Mouse (Mus musculus) forebrain, embryonic 12.5 days (tissue): Measurements from ENCODE around the gene Sec31a. TPM values are rescaled to one million over a fixed set of nuclear protein-coding genes. Genes with fewer than 3 reads are reported as not detected.

ENCODE experiments used
- ATAC-seq: fragments of 200-750 bp; cut with Nextera tagmentation; 2 replicates; pipeline ENCODE4 v1.8.0; 2017; ENCODE audit warnings: moderate TSS enrichment; ENCODE audit not compliant: low FRiP score
- H3K27ac ChIP-seq: fragments of 300-500 bp; sonication (generic); 2 replicates; pipeline ENCODE4 v1.5.1; 2016; ENCODE audit warnings: mild to moderate bottlenecking
- H3K27me3 ChIP-seq: fragments of 300-500 bp; sonication (generic); 2 replicates; pipeline ENCODE4 v1.6.1; 2016; ENCODE audit warnings: mild to moderate bottlenecking
- H3K36me3 ChIP-seq: fragments of 300-500 bp; sonication (generic); replicated peaks from 2 replicates; pipeline ENCODE4 v1.6.1; 2016; ENCODE audit warnings: mild to moderate bottlenecking
- H3K4me1 ChIP-seq: fragments of 300-500 bp; sonication (generic); 2 replicates; pipeline ENCODE4 v1.6.1; 2016
- H3K4me2 ChIP-seq: fragments of 300-500 bp; sonication (generic); 2 replicates; pipeline ENCODE4 v1.6.1; 2016; ENCODE audit warnings: mild to moderate bottlenecking, moderate library complexity
- H3K4me3 ChIP-seq: fragments of 300-500 bp; sonication (generic); replicated peaks from 2 replicates; pipeline ENCODE4 v1.5.1; 2016; ENCODE audit warnings: mild to moderate bottlenecking
- H3K9ac ChIP-seq: fragments of 300-500 bp; sonication (generic); 2 replicates; pipeline ENCODE4 v1.6.1; 2016; ENCODE audit warnings: mild to moderate bottlenecking
- H3K9me3 ChIP-seq: fragments of 300-500 bp; sonication (generic); 2 replicates; pipeline ENCODE4 v1.6.1; 2016
- WGBS: fragments of 180-500 bp; shearing (Covaris S2); methylation state at CpG from one replicate; pipeline ENCODE4 v1.1.7; 2016; 5-methylcytosine and 5-hydroxymethylcytosine counted together
- polyA plus RNA-seq: library from polyadenylated mRNA; unstranded; fragments of >200 nt; fragmentation: Nextera tagmentation; extraction: Ambion mirVana; gene quantifications from 2 replicates; pipeline ENCODE4 v1.2.1, GENCODE M21; 2016

Sec31a gene
- polyA plus RNA-seq, 1 experiment from 2014 or later: 96.3 TPM

DNA sequence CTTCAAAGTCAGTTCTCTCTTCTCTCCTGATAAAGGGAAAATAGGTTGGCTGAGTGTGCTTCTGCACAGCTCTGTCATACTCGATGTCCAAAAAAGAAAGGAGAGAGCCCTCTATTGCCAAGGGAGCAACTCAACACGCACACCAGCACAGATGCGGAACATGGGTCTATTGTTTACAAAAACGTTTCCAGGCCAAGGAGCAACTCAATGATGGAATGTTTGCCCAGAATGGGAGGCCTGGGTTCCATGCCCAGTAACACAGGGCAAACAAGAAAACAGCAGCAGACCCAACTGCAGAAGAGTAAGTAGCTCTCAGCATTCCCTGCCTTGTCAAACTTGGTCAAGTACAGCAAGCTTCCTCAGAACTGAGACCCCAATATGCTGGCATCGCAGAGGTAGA lies 47.5 kb downstream of the Sec31a start:
- 87% methylated on average over 5 of the region's 5 CpGs for WGBS
- ATAC-seq: no peak
- peaks cover 72% of the 10 kb centered on the region for H3K36me3 ChIP-seq
- no peaks in the 10 kb centered on the region for H3K4me1 ChIP-seq
- H3K27ac ChIP-seq: no peak overlapping the region
- H3K27me3 ChIP-seq: no peaks in the 10 kb centered on the region
- no peak overlapping the region for H3K9ac ChIP-seq
- no peak overlapping the region for H3K4me3 ChIP-seq
- H3K9me3 ChIP-seq: no peaks in the 10 kb centered on the region
- no peak overlapping the region for H3K4me2 ChIP-seq

DNA sequence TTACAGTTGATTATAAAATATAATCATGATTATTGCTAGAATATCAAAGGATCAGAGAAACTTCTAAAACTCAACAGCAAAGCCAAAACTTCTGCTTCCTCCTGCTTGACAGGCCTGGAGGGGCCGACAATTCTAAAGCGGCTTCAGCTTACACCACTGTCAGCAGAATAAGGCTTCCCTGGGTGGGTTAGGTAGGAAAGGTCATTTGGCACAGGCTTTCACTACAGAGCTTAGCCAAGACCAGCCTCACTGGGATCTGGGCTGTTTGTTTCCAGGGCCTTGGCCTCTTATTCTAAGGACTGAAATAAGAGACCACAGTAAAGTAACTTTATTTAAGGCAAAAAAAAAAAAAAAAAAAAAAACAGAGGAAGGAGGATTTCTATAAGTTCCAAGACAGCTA lies 49.0 kb downstream of the Sec31a start:
- no peak overlapping the region for H3K27ac ChIP-seq
- no peaks in the 10 kb centered on the region for H3K9me3 ChIP-seq
- H3K27me3 ChIP-seq: no peaks in the 10 kb centered on the region
- H3K4me3 ChIP-seq: no peak overlapping the region
- 87% methylated on average over 2 of the region's 2 CpGs for WGBS
- no peak overlapping the region for H3K4me2 ChIP-seq
- H3K9ac ChIP-seq: no peak overlapping the region
- H3K36me3 ChIP-seq: peaks cover 75% of the 10 kb centered on the region
- H3K4me1 ChIP-seq: no peaks in the 10 kb centered on the region
- ATAC-seq: no peak

DNA sequence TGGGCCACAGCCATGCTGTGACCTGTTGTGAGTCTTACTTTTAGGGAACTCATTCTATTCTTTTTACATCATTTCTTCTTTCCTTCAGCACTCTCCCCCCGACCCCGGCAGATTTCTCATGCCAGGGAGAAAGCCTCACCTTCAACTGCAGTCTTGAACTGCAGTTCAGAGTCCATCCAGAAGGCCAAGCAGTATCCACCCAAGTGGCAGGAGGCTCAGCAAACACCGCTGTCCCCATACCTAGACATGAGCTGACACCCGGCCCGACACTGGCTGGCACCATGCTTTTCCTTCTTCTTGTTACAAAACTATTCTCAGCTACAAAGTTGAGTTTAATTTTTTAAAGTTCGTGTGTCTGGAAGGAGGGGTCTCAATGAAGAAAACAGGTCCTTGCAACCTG lies 55.7 kb downstream of the Sec31a start:
- no peak overlapping the region for H3K9ac ChIP-seq
- ATAC-seq: no peak
- no peaks in the 10 kb centered on the region for H3K9me3 ChIP-seq
- H3K4me2 ChIP-seq: no peak overlapping the region
- peaks cover 53% of the 10 kb centered on the region for H3K36me3 ChIP-seq
- no peak overlapping the region for H3K4me3 ChIP-seq
- WGBS: 91% methylated on average over 6 of the region's 6 CpGs
- peaks cover 6% of the 10 kb centered on the region for H3K4me1 ChIP-seq
- no peaks in the 10 kb centered on the region for H3K27me3 ChIP-seq
- no peak overlapping the region for H3K27ac ChIP-seq

DNA sequence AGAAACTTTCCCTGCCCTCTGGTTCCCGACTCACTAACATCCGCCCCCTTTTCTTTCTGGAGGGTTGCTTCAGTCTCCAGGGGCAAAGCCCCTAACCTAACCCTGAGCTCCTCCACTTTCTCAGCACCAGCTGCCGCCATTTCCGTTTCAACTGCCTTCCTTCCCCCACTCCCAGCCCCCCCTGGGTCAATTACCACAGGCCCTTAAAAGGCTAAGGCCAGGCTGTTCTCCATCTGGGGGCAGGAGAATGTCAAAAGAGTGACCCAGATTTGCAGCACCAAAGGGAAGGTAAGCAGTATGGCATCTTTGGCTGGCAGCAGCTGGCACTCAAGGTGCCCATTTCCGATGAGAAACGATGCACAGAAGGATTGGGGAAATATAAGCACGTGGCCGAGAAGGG lies 57.7 kb downstream of the Sec31a start:
- no peak overlapping the region for H3K4me3 ChIP-seq
- no peaks in the 10 kb centered on the region for H3K9me3 ChIP-seq
- H3K36me3 ChIP-seq: peaks cover 33% of the 10 kb centered on the region
- ATAC-seq: no peak
- no peak overlapping the region for H3K4me2 ChIP-seq
- H3K27me3 ChIP-seq: no peaks in the 10 kb centered on the region
- H3K27ac ChIP-seq: no peak overlapping the region
- WGBS: 65% methylated on average over 8 of the region's 8 CpGs
- H3K4me1 ChIP-seq: peaks cover 6% of the 10 kb centered on the region
- H3K9ac ChIP-seq: no peak overlapping the region

DNA sequence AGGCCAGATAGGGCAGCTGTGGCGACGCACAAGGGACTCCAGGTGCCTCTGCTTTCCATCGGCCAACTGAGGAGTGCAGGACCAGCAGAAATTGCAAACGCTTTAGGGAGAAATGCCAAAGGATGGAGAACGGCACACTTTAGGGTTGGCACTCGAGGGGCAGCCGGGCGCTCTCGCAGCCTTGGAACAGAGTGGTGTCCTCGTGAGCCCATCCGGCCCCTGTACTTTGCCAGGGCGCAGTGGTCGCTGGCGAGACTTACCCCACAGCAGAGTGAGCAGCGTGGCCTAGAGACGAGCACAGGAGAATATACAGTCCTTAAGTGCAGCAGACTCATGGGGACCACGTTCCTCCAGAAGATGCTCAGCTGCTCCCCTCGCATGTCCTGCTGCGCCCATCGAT lies 61.4 kb downstream of the Sec31a start:
- H3K9me3 ChIP-seq: no peaks in the 10 kb centered on the region
- H3K4me1 ChIP-seq: peaks cover 9% of the 10 kb centered on the region
- H3K27me3 ChIP-seq: no peaks in the 10 kb centered on the region; the same call in 1 of the 2 replicates
- H3K4me2 ChIP-seq: no peak overlapping the region
- H3K4me3 ChIP-seq: no peak overlapping the region
- H3K27ac ChIP-seq: no peak overlapping the region
- no peak for ATAC-seq
- no peaks in the 10 kb centered on the region for H3K36me3 ChIP-seq
- H3K9ac ChIP-seq: no peak overlapping the region
- WGBS: 95% methylated on average over 20 of the region's 20 CpGs

DNA sequence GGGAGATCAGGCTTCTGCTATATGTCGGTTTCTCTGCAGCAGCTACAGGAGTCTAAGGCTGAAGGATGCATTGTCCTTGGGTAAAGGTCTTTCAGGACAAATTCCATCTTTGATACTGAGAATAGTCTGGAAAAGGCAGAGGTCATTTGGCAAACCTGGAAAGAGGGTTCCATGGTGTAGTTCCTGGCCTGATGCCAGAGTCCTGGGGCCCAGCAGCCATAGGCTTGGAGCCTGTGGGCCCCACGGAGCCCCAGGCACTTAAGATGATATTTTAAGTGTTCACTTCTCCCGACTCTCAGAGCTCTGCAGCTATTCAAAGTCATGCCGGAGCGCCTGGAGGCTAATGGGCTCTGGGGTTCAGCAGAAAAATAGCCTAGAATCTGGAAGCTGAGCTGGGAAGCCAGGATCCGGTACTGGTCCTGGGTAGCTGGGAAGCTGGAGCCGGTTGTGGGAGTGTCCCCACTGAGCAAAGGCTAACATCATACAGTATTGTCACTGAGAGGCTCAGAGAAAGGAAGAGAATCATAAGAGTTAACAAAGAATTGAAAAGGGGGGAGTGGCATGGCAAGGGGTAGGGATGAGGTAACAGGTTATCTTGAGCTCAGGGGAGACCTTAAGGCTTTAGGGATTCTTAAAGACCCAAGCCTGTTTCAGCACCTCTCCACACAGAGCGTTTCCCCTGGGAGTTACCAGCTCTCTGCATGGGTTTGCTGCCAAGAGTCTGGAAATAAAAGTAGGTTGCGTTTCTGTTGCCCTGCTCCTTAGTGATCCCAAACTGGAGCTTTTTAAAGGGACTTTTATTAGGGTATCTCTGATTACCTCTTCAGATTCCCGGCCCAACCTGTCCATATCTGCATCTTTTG lies 62.8 kb downstream of the Sec31a start:
- H3K9me3 ChIP-seq: no peaks in the 10 kb centered on the region
- no peak overlapping the region for H3K27ac ChIP-seq
- H3K4me3 ChIP-seq: no peak overlapping the region
- ATAC-seq: no peak
- peaks cover 10% of the 10 kb centered on the region for H3K4me1 ChIP-seq
- no peak overlapping the region for H3K4me2 ChIP-seq
- H3K36me3 ChIP-seq: no peaks in the 10 kb centered on the region
- no peaks in the 10 kb centered on the region; the same call in 1 of the 2 replicates for H3K27me3 ChIP-seq
- H3K9ac ChIP-seq: no peak overlapping the region
- 65% methylated on average over 10 of the region's 10 CpGs for WGBS

DNA sequence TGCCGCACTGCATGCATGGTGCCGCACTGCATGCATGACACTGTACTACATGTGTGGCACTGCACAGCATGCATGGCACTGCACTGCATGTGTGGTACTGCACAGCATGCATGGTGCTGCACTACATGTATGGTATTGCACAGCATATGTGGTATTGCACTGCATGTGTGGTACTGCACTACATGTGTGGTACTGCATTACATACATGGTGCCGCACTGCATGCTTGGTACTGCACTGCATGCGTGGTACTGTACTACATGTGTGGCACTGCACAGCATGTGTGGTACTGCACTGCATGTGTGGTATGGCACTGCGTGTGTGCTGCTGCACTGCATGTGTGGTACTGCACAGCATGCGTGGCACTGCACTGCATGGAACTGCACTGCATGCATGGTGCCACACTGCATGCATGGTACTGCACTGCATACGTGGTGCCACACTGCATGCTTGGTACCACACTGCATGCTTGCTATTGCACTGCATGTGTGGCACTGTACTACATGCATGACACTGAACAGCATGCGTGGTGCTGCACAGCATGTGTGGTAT lies 65.1 kb downstream of the Sec31a start:
- Histone ChIP-seq H3K9me3 (no peaks in the 10 kb centered on the region), H3K27ac (no peak overlapping the region), H3K36me3 (no peaks in the 10 kb centered on the region), H3K4me2 (no peak overlapping the region), H3K4me3 (no peak overlapping the region), H3K27me3 (no peaks in the 10 kb centered on the region; the same call in 1 of the 2 replicates), H3K9ac (no peak overlapping the region), H3K4me1 (peaks cover 8% of the 10 kb centered on the region)
- WGBS: 97% methylated on average over 8 of the region's 8 CpGs
- ATAC-seq: peak; percentile 33; the same call in 1 of the 2 replicates

DNA sequence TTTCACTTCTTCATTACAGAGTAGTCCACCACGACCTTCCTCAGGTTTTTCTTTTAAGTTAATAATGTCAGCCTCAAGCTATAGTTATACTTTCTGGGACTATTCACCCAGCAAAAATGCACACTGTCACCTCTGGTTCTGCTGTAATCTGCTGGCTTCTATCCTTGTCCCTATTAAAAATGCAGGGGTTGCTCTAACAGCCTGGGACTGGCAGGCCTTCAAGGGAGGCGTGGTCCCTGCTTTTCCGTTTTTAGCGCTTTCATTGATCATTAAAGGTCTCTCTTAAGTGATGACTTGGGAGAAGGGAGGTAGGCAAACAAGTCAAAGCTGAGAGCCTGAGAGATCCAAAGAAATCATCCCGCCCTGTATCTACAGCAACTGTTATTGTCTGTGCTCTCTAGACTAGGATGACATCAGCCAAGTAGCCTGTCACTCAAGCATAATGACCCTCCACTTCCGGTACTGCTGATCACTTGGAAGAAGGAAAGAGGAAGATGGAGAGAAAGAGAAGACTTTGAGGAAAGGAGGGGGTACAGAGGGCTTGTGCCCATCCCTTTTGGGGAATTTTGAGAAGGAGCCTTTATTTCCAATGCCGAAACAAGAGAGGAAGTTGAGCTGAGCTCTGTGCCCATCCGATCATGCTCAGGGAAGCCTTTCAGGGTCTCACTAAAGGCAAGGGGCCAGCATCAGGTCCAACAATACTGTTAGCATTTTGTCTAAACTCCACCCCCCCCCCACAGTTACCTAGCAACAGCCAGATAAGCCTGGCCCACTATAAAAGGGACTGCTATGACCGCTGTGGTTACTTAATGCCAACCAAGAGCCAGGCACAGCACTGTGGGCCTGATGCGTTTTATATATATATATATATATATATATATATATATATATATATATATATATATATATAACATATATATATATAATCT lies 66.5 kb downstream of the Sec31a start:
- WGBS: 55% methylated on average over 10 of the region's 10 CpGs
- peak overlapping the region; percentile 22; the same call in 1 of the 2 replicates for H3K4me2 ChIP-seq
- H3K27ac ChIP-seq: 0 out of 2 replicates have a peak overlapping the region, but pooled peaks have one; percentile 47
- no peaks in the 10 kb centered on the region for H3K9me3 ChIP-seq
- H3K4me3 ChIP-seq: no peak overlapping the region
- no peaks in the 10 kb centered on the region; the same call in 1 of the 2 replicates for H3K27me3 ChIP-seq
- peak; percentile 82; the same call in 1 of the 2 replicates for ATAC-seq
- no peaks in the 10 kb centered on the region for H3K36me3 ChIP-seq
- H3K9ac ChIP-seq: no peak overlapping the region
- peaks cover 8% of the 10 kb centered on the region for H3K4me1 ChIP-seq

DNA sequence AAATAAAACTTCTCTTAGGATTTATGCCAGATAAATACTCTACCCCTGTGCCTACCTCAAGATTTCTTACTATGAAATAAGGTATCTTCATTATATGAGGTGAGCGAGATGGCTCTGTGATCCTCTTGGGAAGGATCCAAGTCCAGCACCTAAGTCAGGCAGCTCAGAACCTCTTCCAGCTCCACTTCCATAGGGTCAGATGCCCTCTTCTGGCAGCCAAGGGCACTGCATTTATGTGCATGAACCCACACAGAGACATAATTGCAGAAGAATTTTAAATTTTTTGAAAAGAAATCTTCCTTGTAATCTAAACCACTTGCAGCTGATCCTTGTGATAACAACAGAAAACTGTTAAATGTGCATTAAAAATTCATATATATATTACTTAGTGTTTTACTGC lies 70.9 kb downstream of the Sec31a start:
- H3K36me3 ChIP-seq: no peaks in the 10 kb centered on the region
- WGBS: 100% methylated on average over 1 of the region's 1 CpGs
- no peaks in the 10 kb centered on the region for H3K27me3 ChIP-seq
- H3K9ac ChIP-seq: no peak overlapping the region
- peaks cover 8% of the 10 kb centered on the region for H3K4me1 ChIP-seq
- ATAC-seq: no peak
- no peak overlapping the region for H3K27ac ChIP-seq
- no peak overlapping the region for H3K4me3 ChIP-seq
- H3K4me2 ChIP-seq: no peak overlapping the region
- no peaks in the 10 kb centered on the region for H3K9me3 ChIP-seq

DNA sequence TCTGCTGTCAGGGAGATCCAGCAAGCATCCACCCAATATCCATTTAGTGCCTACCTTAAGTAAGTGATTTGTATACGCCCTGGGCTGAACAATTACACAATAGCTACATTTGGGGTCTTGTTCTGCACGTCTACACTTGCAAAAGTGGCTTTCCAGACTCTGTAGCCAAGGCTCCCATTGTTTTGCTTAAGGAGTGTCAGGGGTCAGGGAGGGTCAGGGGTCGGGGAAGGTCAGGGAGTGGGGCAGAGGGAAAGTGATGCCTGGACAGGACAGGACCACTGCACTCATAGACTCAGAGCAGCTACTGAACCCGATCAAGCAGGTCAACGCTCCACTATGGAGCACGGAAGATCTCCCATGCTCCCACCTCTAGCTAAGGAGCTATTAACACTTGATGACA lies 72.9 kb downstream of the Sec31a start:
- WGBS: 43% methylated on average over 6 of the region's 6 CpGs
- Histone ChIP-seq H3K4me2 (no peak overlapping the region), H3K9me3 (no peaks in the 10 kb centered on the region), H3K4me3 (no peak overlapping the region), H3K36me3 (no peaks in the 10 kb centered on the region), H3K9ac (no peak overlapping the region), H3K27ac (no peak overlapping the region), H3K27me3 (no peaks in the 10 kb centered on the region), H3K4me1 (no peaks in the 10 kb centered on the region)
- ATAC-seq: no peak

DNA sequence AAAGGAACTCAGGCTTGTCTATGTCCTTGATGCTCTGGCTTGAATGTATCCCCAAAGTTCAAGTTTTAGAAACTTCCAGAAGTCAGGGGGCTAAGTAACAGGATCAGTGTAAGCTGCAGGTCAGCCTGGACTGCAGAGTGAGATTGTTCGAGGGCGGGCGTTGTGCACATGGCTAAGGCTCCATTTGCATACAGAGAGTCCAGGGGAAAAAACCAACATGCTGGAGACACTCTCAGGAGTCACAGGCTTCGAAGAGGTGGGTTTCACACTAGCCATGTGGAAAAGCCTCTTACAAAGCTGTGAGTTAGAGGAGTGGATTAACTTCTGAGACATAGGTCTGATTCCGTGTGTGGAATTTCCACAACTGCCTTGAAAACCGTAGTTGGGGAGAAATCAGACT lies 73.6 kb downstream of the Sec31a start:
- Histone ChIP-seq H3K4me2 (no peak overlapping the region), H3K4me3 (no peak overlapping the region), H3K27ac (no peak overlapping the region), H3K36me3 (no peaks in the 10 kb centered on the region), H3K9ac (no peak overlapping the region), H3K27me3 (no peaks in the 10 kb centered on the region), H3K9me3 (no peaks in the 10 kb centered on the region), H3K4me1 (no peaks in the 10 kb centered on the region)
- ATAC-seq: no peak
- WGBS: 84% methylated on average over 6 of the region's 6 CpGs

DNA sequence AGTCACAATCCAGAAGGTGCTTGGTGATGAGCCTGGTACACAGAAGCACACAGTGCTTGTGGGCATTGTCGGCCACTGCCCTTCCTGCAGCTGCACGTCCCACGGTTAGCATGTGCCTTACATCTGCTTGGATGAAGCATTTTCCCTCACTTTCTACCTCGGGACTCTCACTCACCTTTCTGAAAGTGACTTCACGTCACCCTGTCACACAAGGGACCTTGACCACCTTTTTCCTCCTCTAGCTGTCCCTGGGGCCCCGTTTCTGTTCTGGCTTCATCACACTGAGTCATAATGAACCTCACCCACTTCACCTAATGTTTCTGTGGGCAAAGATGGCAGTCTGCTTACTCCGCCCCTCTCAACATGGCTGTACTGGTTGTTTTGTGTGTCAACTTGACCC lies 75.0 kb downstream of the Sec31a start:
- no peak overlapping the region for H3K4me3 ChIP-seq
- no peaks in the 10 kb centered on the region for H3K4me1 ChIP-seq
- 92% methylated on average over 7 of the region's 7 CpGs for WGBS

More for the DNA sequence above, 75.0 kb downstream of the Sec31a start:
- Histone ChIP-seq H3K27ac (no peak overlapping the region), H3K27me3 (no peaks in the 10 kb centered on the region), H3K4me2 (no peak overlapping the region), H3K36me3 (no peaks in the 10 kb centered on the region), H3K9ac (no peak overlapping the region), H3K9me3 (no peaks in the 10 kb centered on the region)
- ATAC-seq: no peak
